23 mouse cellular contexts compared by ENCODE assay signal in the genomic region with DNA sequence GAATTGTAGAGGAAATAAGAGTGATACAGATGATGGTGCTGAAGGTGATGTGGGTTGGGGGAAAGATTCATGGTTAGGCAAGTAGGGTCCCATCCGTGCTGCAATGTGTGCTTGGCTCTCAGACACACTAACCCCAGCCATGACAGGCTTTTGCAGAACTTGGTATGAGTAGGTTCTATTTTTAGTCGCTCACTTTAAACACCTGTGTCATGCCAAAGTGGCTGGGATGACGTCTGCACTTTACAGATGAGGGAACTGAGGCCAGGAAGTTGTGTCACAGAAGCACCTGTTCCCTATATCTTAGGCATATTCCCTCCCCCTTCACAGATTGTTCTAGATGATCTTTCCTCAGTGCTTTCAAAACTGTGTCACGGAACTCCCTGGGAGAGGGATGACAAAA. TPM values are rescaled to one million over a fixed set of nuclear protein-coding genes. Genes with fewer than 3 reads are reported as not detected.
"Had no signal": no experiment of that assay in that cellular context is flagged by ENCODE, and none has a peak within 500 bp of the region (broad histone marks: within the 10 kb centered on the region; RNA-seq: fewer than 3 reads in every experiment).

No protein-coding gene starts in this region.

- ATAC-seq: lung, postnatal 0 days; midbrain, embryonic 13.5 days; midbrain, embryonic 15.5 days had no signal

- H3K4me1 ChIP-seq: lung, embryonic 15.5 days; megakaryocyte, embryonic 14.5 days; midbrain, embryonic 13.5 days; midbrain, embryonic 15.5 days; neural tube, embryonic 12.5 days; stomach, embryonic 15.5 days had no signal

- H3K4me2 ChIP-seq: lung, embryonic 15.5 days; midbrain, embryonic 11.5 days; midbrain, embryonic 13.5 days; midbrain, embryonic 15.5 days; neural tube, embryonic 12.5 days; stomach, embryonic 15.5 days had no signal

- H3K4me3 ChIP-seq: lung, embryonic 15.5 days; megakaryocyte, embryonic 14.5 days; midbrain, embryonic 13.5 days; midbrain, embryonic 15.5 days; neural tube, embryonic 12.5 days; stomach, embryonic 15.5 days had no signal

- H3K36me3 ChIP-seq: lung, embryonic 15.5 days; midbrain, embryonic 13.5 days; midbrain, embryonic 15.5 days; neural tube, embryonic 12.5 days; stomach, embryonic 15.5 days had no signal

- H3K9ac ChIP-seq: lung, embryonic 15.5 days; midbrain, embryonic 13.5 days; midbrain, embryonic 15.5 days; neural tube, embryonic 12.5 days; stomach, embryonic 15.5 days had no signal

- H3K9me3 ChIP-seq: lung, embryonic 15.5 days; midbrain, embryonic 13.5 days; midbrain, embryonic 15.5 days; neural tube, embryonic 12.5 days; stomach, embryonic 15.5 days had no signal

- H3K27me3 ChIP-seq: lung, embryonic 15.5 days; megakaryocyte, embryonic 14.5 days; midbrain, embryonic 13.5 days; midbrain, embryonic 15.5 days; neural tube, embryonic 12.5 days; stomach, embryonic 15.5 days had no signal

- H3K27ac ChIP-seq: lung, embryonic 15.5 days; macrophage; midbrain, embryonic 13.5 days; midbrain, embryonic 15.5 days; neural tube, embryonic 12.5 days; stomach, embryonic 15.5 days; stomach, postnatal 0 days had no signal

- DNase-seq: lung, adult 2 months; lung, postnatal 14 days; lung, postnatal 36 days; right cerebral cortex, postnatal 14 days; thymus, adult 2 months; thymus, postnatal 25 days; thymus, postnatal 4 days had no signal

RNA-seq across cellular contexts. Expression of a gene that starts 16.2 kb away (rescaled TPM):
- total RNA-seq: megakaryocyte progenitor cell, adult 5-6 weeks; midbrain, postnatal 0 days; monocyte, adult 5-6 weeks; neutrophil, adult 5-6 weeks had no signal
- polyA plus RNA-seq: lung, adult 2 months; lung, postnatal 0 days; macrophage; midbrain, embryonic 11.5 days; midbrain, embryonic 13.5 days; midbrain, embryonic 15.5 days; neural tube, embryonic 12.5 days; spleen, adult 2 months; thymus, adult 2 months; urinary bladder, adult 2 months had no signal
